Mouse (Mus musculus) neural tube, embryonic 11.5 days (tissue): ENCODE results near the gene Lrriq4. TPM values are rescaled to one million over a fixed set of nuclear protein-coding genes. Genes with fewer than 3 reads are reported as not detected.
"Not testable (repeated sequence)": the region's sequence is repeated elsewhere in the genome, so short reads cannot be mapped to it uniquely, and the experiment has no call there.

Experiments used
- ATAC-seq: fragments of 200-750 bp; cut with Nextera tagmentation; 2 replicates; pipeline ENCODE4 v1.8.0; 2017; ENCODE audit warnings: moderate number of reproducible peaks, mild to moderate bottlenecking, moderate TSS enrichment, moderate library complexity; ENCODE audit not compliant: insufficient read depth, low FRiP score, low TSS enrichment
- DNase-seq: peaks from one replicate; pipeline ENCODE4 v3.0.0-alpha.2; 2015; ENCODE audit warnings: low spot score
- H3K27ac ChIP-seq: fragments of 300-500 bp; sonication (generic); 2 replicates; pipeline ENCODE4 v1.5.1; 2014; ENCODE audit warnings: low read depth, mild to moderate bottlenecking, low read length
- H3K27me3 ChIP-seq: fragments of 300-500 bp; sonication (generic); 2 replicates; pipeline ENCODE4 v1.6.1; 2014; ENCODE audit warnings: mild to moderate bottlenecking, low read length, mixed read lengths; ENCODE audit not compliant: control insufficient read depth, insufficient read depth
- H3K36me3 ChIP-seq: fragments of 300-500 bp; sonication (generic); 2 replicates; pipeline ENCODE4 v1.6.1; 2014; ENCODE audit warnings: mild to moderate bottlenecking, low read length, moderate library complexity, mixed read lengths; ENCODE audit not compliant: control insufficient read depth, insufficient read depth
- H3K4me1 ChIP-seq: fragments of 300-500 bp; sonication (generic); 2 replicates; pipeline ENCODE4 v1.6.1; 2014; ENCODE audit warnings: low read length, mixed read lengths; ENCODE audit not compliant: control insufficient read depth, insufficient read depth
- H3K4me2 ChIP-seq: fragments of 300-500 bp; sonication (generic); 2 replicates; pipeline ENCODE4 v1.6.1; 2014; ENCODE audit warnings: low read depth, mild to moderate bottlenecking, moderate library complexity
- H3K4me3 ChIP-seq: fragments of 300-500 bp; sonication (generic); 2 replicates; pipeline ENCODE4 v1.5.1; 2014; ENCODE audit warnings: low read depth, low read length
- H3K9ac ChIP-seq: fragments of 300-500 bp; sonication (generic); 2 replicates; pipeline ENCODE4 v1.6.1; 2014; ENCODE audit warnings: mild to moderate bottlenecking, low read length
- H3K9me3 ChIP-seq: fragments of 300-500 bp; sonication (generic); 2 replicates; pipeline ENCODE4 v1.6.1; 2016; ENCODE audit warnings: low read length; ENCODE audit not compliant: control insufficient read depth
- WGBS: fragments of 180-500 bp; shearing (Covaris S2); extraction: QIAGEN DNeasy Blood & Tissue Kit; methylation state at CpG from one replicate; pipeline ENCODE4 v1.1.7; 2014; 5-methylcytosine and 5-hydroxymethylcytosine counted together
- polyA plus RNA-seq: library from polyadenylated mRNA; unstranded; fragments of >200 nt; fragmentation: Nextera tagmentation; extraction: Ambion mirVana; gene quantifications from 2 replicates; pipeline ENCODE4 v1.2.1, GENCODE M21; 2014

Lrriq4 gene
- polyA plus RNA-seq, 1 experiment from 2014 or later: 0.16 TPM

GRCm38 (mm10) chr3:30697891-30698290 lies 53.6 kb downstream of the Lrriq4 start:
- Histone ChIP-seq H3K36me3 (no peaks in the 10 kb centered on the region), H3K4me3 (no peak overlapping the region), H3K9ac (no peak overlapping the region), H3K27ac (no peak overlapping the region), H3K4me1 (no peaks in the 10 kb centered on the region), H3K9me3 (no peaks in the 10 kb centered on the region), H3K27me3 (no peaks in the 10 kb centered on the region), H3K4me2 (no peak overlapping the region)
- ATAC-seq (no peak), DNase-seq (no peak)
- 50% methylated on average over 4 of the region's 4 CpGs for WGBS

- H3K27me3 ChIP-seq: not testable (repeated sequence)
Observed at GRCm38 (mm10) chr3:30699711-30700505, 55.6 kb downstream of the Lrriq4 start, which contains the start of gene Lrrc31. Gene Lrrc31 (minus strand): TSS chr3:30699843.

GRCm38 (mm10) chr3:30705977-30706376 lies 61.7 kb downstream of the Lrriq4 start:
- H3K9me3 ChIP-seq: no peaks in the 10 kb centered on the region
- H3K27me3 ChIP-seq: no peaks in the 10 kb centered on the region
- no peaks in the 10 kb centered on the region for H3K4me1 ChIP-seq
- H3K36me3 ChIP-seq: no peaks in the 10 kb centered on the region
- no peak overlapping the region for H3K9ac ChIP-seq
- no peak for DNase-seq
- no peak overlapping the region for H3K4me3 ChIP-seq
- no peak for ATAC-seq
- H3K27ac ChIP-seq: no peak overlapping the region
- WGBS: 82% methylated on average over 3 of the region's 3 CpGs
- no peak overlapping the region for H3K4me2 ChIP-seq

More at GRCm38 (mm10) chr3:30699711-30700505, 55.6 kb downstream of the Lrriq4 start, which contains the start of gene Lrrc31:
- not testable (repeated sequence) for H3K27ac ChIP-seq, H3K4me1 ChIP-seq, H3K9ac ChIP-seq, ATAC-seq, H3K4me2 ChIP-seq, H3K4me3 ChIP-seq, H3K9me3 ChIP-seq, H3K36me3 ChIP-seq, DNase-seq
- WGBS: 86% methylated on average over 6 of the region's 6 CpGs

- DNase-seq: no peak
- H3K27ac ChIP-seq: no peak overlapping the region
- H3K4me1 ChIP-seq: no peaks in the 10 kb centered on the region
- H3K27me3 ChIP-seq: no peaks in the 10 kb centered on the region
- H3K36me3 ChIP-seq: no peaks in the 10 kb centered on the region
- WGBS: 85% methylated on average over 4 of the region's 4 CpGs
- no peak for ATAC-seq
- no peak overlapping the region for H3K4me2 ChIP-seq
- H3K4me3 ChIP-seq: no peak overlapping the region
- H3K9ac ChIP-seq: no peak overlapping the region
- no peaks in the 10 kb centered on the region for H3K9me3 ChIP-seq
Observed at GRCm38 (mm10) chr3:30706614-30707276, 62.4 kb downstream of the Lrriq4 start.

GRCm38 (mm10) chr3:30710191-30710590 lies 65.9 kb downstream of the Lrriq4 start:
- no peak for DNase-seq
- WGBS: 82% methylated on average over 6 of the region's 6 CpGs
- no peaks in the 10 kb centered on the region for H3K9me3 ChIP-seq
- no peak overlapping the region for H3K4me3 ChIP-seq
- no peak overlapping the region for H3K9ac ChIP-seq
- H3K36me3 ChIP-seq: no peaks in the 10 kb centered on the region
- no peak overlapping the region for H3K4me2 ChIP-seq
- no peaks in the 10 kb centered on the region for H3K27me3 ChIP-seq
- no peak overlapping the region for H3K27ac ChIP-seq
- H3K4me1 ChIP-seq: no peaks in the 10 kb centered on the region
- ATAC-seq: no peak

- no peak for DNase-seq
- Histone ChIP-seq H3K9me3 (no peaks in the 10 kb centered on the region), H3K4me1 (no peaks in the 10 kb centered on the region), H3K4me3 (no peak overlapping the region), H3K36me3 (no peaks in the 10 kb centered on the region), H3K4me2 (no peak overlapping the region), H3K27me3 (no peaks in the 10 kb centered on the region), H3K9ac (no peak overlapping the region), H3K27ac (no peak overlapping the region)
- WGBS: 90% methylated on average over 1 of the region's 1 CpGs
- no peak for ATAC-seq
Observed at GRCm38 (mm10) chr3:30713334-30713733, 69.0 kb downstream of the Lrriq4 start.

GRCm38 (mm10) chr3:30718649-30719048 lies 74.3 kb downstream of the Lrriq4 start:
- Histone ChIP-seq H3K9me3 (no peaks in the 10 kb centered on the region), H3K4me3 (no peak overlapping the region), H3K9ac (no peak overlapping the region), H3K4me1 (no peaks in the 10 kb centered on the region), H3K36me3 (no peaks in the 10 kb centered on the region), H3K27me3 (no peaks in the 10 kb centered on the region), H3K4me2 (no peak overlapping the region), H3K27ac (no peak overlapping the region)
- DNase-seq (no peak), ATAC-seq (no peak)
- 81% methylated on average over 3 of the region's 3 CpGs for WGBS
